Mouse (Mus musculus): Measurements from ENCODE around the gene Ptprs.

GRCm38 (mm10) chr17:56368291-56368790, 107.9 kb downstream of the Ptprs start:
- TF ChIP-seq CTCF (IDR thresholded peaks at IDR 0.05; ENCODE audit: control insufficient read depth, insufficient read depth, insufficient read length) (no peak), USF1 (IDR thresholded peaks at IDR 0.05; ENCODE audit: low read depth) (no peak), MAX (IDR thresholded peaks at IDR 0.05) (no peak), MYOG (IDR thresholded peaks at IDR 0.05; ENCODE audit: control insufficient read depth, extremely low read depth, insufficient read length) (no peak), FOSL1 (IDR thresholded peaks at IDR 0.05; ENCODE audit: insufficient read depth, low read length, poor library complexity, severe bottlenecking) (no peak), MYOD1 (IDR thresholded peaks at IDR 0.05; ENCODE audit: control insufficient read depth, insufficient read length, low read depth) (no peak), CEBPB (IDR thresholded peaks at IDR 0.05; ENCODE audit: low read depth) (no peak)

Data from C2C12 (cell line).